Mouse (Mus musculus): ENCODE measurements around the gene Slx4ip. TPM values are rescaled to one million over a fixed set of nuclear protein-coding genes. Genes with fewer than 3 reads are reported as not detected.
A peak's percentile ranks its signal among the peaks of the same experiment; 100 is the strongest.

Slx4ip gene
- polyA plus RNA-seq, 1 experiment from 2014 or later: 4.5 TPM

- H3K4me1 ChIP-seq (replicated peaks): peaks cover 58% of the 10 kb centered on the region
- H3K27me3 ChIP-seq: no peaks in the 10 kb centered on the region
- WGBS: 47% methylated on average over 15 of the region's 15 CpGs
- peak overlapping the region; percentile 33 for H3K4me2 ChIP-seq
- H3K9me3 ChIP-seq (replicated peaks): no peaks in the 10 kb centered on the region
- ATAC-seq (replicated peaks; ENCODE audit: insufficient number of reproducible peaks, insufficient read depth, low FRiP score, low read depth): 0 out of 2 replicates have a peak, but pooled peaks have one; percentile 32
- H3K27ac ChIP-seq: peak overlapping the region; percentile 21
- no peak overlapping the region for H3K4me3 ChIP-seq
- H3K9ac ChIP-seq: no peak overlapping the region
- 0 out of 2 replicates have a peak, but pooled peaks cover 2% of the 10 kb centered on the region for H3K36me3 ChIP-seq
Measured at GRCm38 (mm10) chr2:137109321-137110213, 218.5 kb downstream of the Slx4ip start.

GRCm38 (mm10) chr2:137110214-137110898 is 219.3 kb downstream of the Slx4ip start:
- H3K9ac ChIP-seq: no peak overlapping the region
- H3K27me3 ChIP-seq: no peaks in the 10 kb centered on the region
- WGBS: 52% methylated on average over 4 of the region's 4 CpGs
- no peak overlapping the region for H3K4me3 ChIP-seq
- H3K27ac ChIP-seq: peak overlapping the region; percentile 21; the same call in 1 of the 2 replicates
- no peaks in the 10 kb centered on the region for H3K9me3 ChIP-seq (replicated peaks)
- 0 out of 2 replicates have a peak, but pooled peaks cover 2% of the 10 kb centered on the region for H3K36me3 ChIP-seq
- H3K4me2 ChIP-seq: peak overlapping the region; percentile 33; the same call in 1 of the 2 replicates
- no peak for ATAC-seq (replicated peaks; ENCODE audit: insufficient number of reproducible peaks, insufficient read depth, low FRiP score, low read depth)
- peaks cover 58% of the 10 kb centered on the region for H3K4me1 ChIP-seq (replicated peaks)

GRCm38 (mm10) chr2:137113288-137114061 is 222.5 kb downstream of the Slx4ip start:
- Histone ChIP-seq H3K9ac (peak overlapping the region; percentile 79), H3K4me2 (peak overlapping the region; percentile 93), H3K27me3 (no peaks in the 10 kb centered on the region), H3K9me3 (replicated peaks) (no peaks in the 10 kb centered on the region), H3K27ac (peak overlapping the region; percentile 99), H3K36me3 (no peaks in the 10 kb centered on the region), H3K4me1 (replicated peaks) (peaks cover 50% of the 10 kb centered on the region), H3K4me3 (peak overlapping the region; percentile 64)
- WGBS: 10% methylated on average over 12 of the region's 12 CpGs
- ATAC-seq (replicated peaks; ENCODE audit: insufficient number of reproducible peaks, insufficient read depth, low FRiP score, low read depth): no peak

GRCm38 (mm10) chr2:137114248-137115096 is 223.5 kb downstream of the Slx4ip start:
- H3K27ac ChIP-seq: peak overlapping the region; percentile 99
- H3K4me2 ChIP-seq: peak overlapping the region; percentile 93
- peaks cover 41% of the 10 kb centered on the region for H3K4me1 ChIP-seq (replicated peaks)
- under 1% methylated on average over 50 of the region's 51 CpGs for WGBS
- H3K36me3 ChIP-seq: no peaks in the 10 kb centered on the region
- no peaks in the 10 kb centered on the region for H3K9me3 ChIP-seq (replicated peaks)
- peak; percentile 43 for ATAC-seq (replicated peaks; ENCODE audit: insufficient number of reproducible peaks, insufficient read depth, low FRiP score, low read depth)
- peak overlapping the region; percentile 79 for H3K9ac ChIP-seq
- H3K4me3 ChIP-seq: peak overlapping the region; percentile 64
- no peaks in the 10 kb centered on the region for H3K27me3 ChIP-seq

GRCm38 (mm10) chr2:137115241-137116024 is 224.4 kb downstream of the Slx4ip start:
- peak overlapping the region; percentile 64 for H3K4me3 ChIP-seq
- WGBS: under 1% methylated on average over 40 of the region's 40 CpGs
- H3K9ac ChIP-seq: peak overlapping the region; percentile 79
- H3K9me3 ChIP-seq (replicated peaks): no peaks in the 10 kb centered on the region
- H3K27me3 ChIP-seq: no peaks in the 10 kb centered on the region
- H3K4me2 ChIP-seq: peak overlapping the region; percentile 93
- H3K36me3 ChIP-seq: no peaks in the 10 kb centered on the region
- H3K27ac ChIP-seq: peak overlapping the region; percentile 99
- no peak for ATAC-seq (replicated peaks; ENCODE audit: insufficient number of reproducible peaks, insufficient read depth, low FRiP score, low read depth)
- peaks cover 32% of the 10 kb centered on the region for H3K4me1 ChIP-seq (replicated peaks)

- no peak for ATAC-seq (replicated peaks; ENCODE audit: insufficient number of reproducible peaks, insufficient read depth, low FRiP score, low read depth)
- H3K4me2 ChIP-seq: peak within 1 kb of the TSS; percentile 93
- peaks cover 24% of the 10 kb centered on the region for H3K4me1 ChIP-seq (replicated peaks)
- H3K9ac ChIP-seq: peak within 1 kb of the TSS; percentile 79
- H3K36me3 ChIP-seq: no peaks in the 10 kb centered on the region
- H3K4me3 ChIP-seq: peak within 1 kb of the TSS; percentile 64
- under 1% methylated on average over 59 of the region's 59 CpGs for WGBS
- peak within 1 kb of the TSS; percentile 99 for H3K27ac ChIP-seq
- H3K9me3 ChIP-seq (replicated peaks): no peaks in the 10 kb centered on the region
- no peaks in the 10 kb centered on the region for H3K27me3 ChIP-seq
Measured at GRCm38 (mm10) chr2:137116025-137116674, 225.1 kb downstream of the Slx4ip start, which contains the start of gene Jag1. TSS of gene Jag1 (minus strand) at chr2:137116644.

- Histone ChIP-seq H3K4me1 (replicated peaks) (peaks cover 21% of the 10 kb centered on the region), H3K36me3 (no peaks in the 10 kb centered on the region)
- under 1% methylated on average over 61 of the region's 61 CpGs for WGBS
Measured at GRCm38 (mm10) chr2:137116675-137117320, 225.8 kb downstream of the Slx4ip start.

GRCm38 (mm10) chr2:137117321-137117690 is 226.3 kb downstream of the Slx4ip start:
- Histone ChIP-seq H3K27ac (peak overlapping the region; percentile 99), H3K4me2 (peak overlapping the region; percentile 93), H3K4me1 (replicated peaks) (peaks cover 21% of the 10 kb centered on the region), H3K9me3 (replicated peaks) (no peaks in the 10 kb centered on the region), H3K4me3 (peak overlapping the region; percentile 64), H3K36me3 (no peaks in the 10 kb centered on the region), H3K27me3 (no peaks in the 10 kb centered on the region), H3K9ac (peak overlapping the region; percentile 79)
- WGBS: 0% methylated on average over 33 of the region's 33 CpGs
- peak; percentile 67 for ATAC-seq (replicated peaks; ENCODE audit: insufficient number of reproducible peaks, insufficient read depth, low FRiP score, low read depth)

More at GRCm38 (mm10) chr2:137116675-137117320, 225.8 kb downstream of the Slx4ip start:
- H3K27ac ChIP-seq: peak overlapping the region; percentile 99
- H3K9ac ChIP-seq: peak overlapping the region; percentile 79
- H3K9me3 ChIP-seq (replicated peaks): no peaks in the 10 kb centered on the region
- H3K4me2 ChIP-seq: peak overlapping the region; percentile 93
- H3K27me3 ChIP-seq: no peaks in the 10 kb centered on the region
- H3K4me3 ChIP-seq: peak overlapping the region; percentile 64
- ATAC-seq (replicated peaks; ENCODE audit: insufficient number of reproducible peaks, insufficient read depth, low FRiP score, low read depth): peak; percentile 78

All from heart, embryonic 15.5 days (tissue).